Mouse (Mus musculus): Measurements from ENCODE around the gene Man1a2.

GRCm38 (mm10) chr3:100684234-100684975, 898 bp downstream of the Man1a2 start:
- no peak for TF ChIP-seq CTCF (IDR thresholded peaks at IDR 0.05; ENCODE audit: borderline replicate concordance, control insufficient read depth, extremely low read depth, insufficient read depth, low read length, poor library complexity)
- TF ChIP-seq POLR2A (IDR thresholded peaks at IDR 0.05; ENCODE audit: control insufficient read depth, extremely low read depth, insufficient read depth, low read length, poor library complexity) = no peak
